Mouse (Mus musculus): ENCODE measurements around the gene Vil1.

DNA sequence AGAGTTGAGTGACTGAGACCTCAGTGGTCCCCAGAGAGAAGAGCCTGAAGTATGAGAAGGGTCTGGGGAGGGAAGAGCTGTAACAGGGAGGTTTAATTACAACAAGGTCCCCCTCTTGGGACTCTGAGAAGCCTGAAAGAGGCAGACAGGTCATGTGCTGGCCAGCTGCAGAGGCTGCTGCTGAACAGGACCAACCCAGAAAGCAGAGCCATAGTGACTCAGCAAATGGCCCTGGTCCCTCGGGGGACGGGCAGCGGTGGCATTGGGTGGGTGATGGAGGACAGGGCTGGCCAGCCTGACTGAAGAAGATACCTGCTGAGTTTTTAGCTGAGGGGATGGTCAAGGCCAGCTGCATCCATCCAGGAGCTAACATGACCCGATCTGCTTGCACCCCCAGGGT lies 32.8 kb upstream of the Vil1 start:
- no peak for TF ChIP-seq POLR2A (IDR thresholded peaks at IDR 0.05; ENCODE audit: low read depth, low read length)
- TF ChIP-seq CTCF (IDR thresholded peaks at IDR 0.05; ENCODE audit: extremely low read depth, insufficient read length, insufficient replicate concordance, low read depth, low read length) = no peak

Data from small intestine, adult 2 months (tissue).